Mouse (Mus musculus) monocyte, adult 2 months (primary cell): ENCODE data around the gene Rxrg.

Experiments used
- DNase-seq, 2 experiments: peaks; one replicate each; pipeline ENCODE4 v3.0.0; 2022; ENCODE audit warnings: low spot score in 2 of 2, low read depth in 1 of 2

Rxrg gene

DNA sequence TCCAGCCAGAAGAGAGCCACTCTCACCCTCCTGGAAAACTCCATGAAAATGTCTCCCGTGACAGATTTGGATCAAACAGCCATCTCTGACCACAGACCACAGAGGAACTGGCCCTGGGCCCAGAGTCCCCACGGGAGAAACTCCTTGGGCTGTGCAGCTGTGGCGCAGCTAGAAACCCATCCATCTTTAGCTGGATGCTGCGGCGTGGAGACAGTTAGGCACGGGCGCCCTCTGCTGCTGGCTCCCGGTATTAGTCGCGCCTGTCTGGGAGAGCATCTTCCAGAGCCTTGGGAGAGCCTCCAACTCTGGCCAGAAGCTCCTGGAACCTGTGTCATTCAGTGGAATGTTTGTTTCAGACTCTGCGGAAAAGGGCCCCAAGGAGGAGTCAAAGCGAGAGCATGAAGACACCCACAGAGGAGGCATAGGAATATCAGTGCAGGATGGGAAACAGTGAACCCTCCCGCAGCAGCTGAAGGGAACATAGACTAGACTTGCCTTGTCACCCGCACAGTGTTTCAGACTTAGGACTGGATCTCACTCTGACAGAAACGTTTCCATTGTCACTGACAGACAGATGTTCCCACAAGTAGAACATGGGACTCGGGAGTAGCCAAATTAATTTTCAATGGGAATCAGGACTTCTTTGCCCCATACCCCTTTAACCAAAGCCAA is 46.8 kb downstream of the Rxrg start:
- DNase-seq: no peak

DNA sequence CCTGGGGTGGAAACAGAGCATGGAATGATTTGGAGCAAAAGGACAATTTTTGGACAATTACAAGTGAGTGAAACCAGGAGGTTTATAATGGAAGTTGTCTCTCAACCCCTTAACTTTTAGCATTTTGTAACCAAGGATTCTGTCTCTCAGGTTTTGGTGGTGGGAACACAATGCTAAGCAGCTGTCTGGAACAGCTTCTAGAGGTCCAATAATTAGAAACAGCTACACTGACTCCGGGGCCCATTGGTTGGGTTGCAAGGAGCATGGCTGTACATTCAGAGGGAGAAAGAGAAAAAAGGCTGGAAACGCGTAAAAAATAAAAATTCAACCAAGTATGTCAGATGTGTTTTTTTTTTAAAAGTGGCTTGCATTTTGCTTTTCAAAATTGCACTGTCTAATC is 50.5 kb downstream of the Rxrg start:
- no peak for DNase-seq

DNA sequence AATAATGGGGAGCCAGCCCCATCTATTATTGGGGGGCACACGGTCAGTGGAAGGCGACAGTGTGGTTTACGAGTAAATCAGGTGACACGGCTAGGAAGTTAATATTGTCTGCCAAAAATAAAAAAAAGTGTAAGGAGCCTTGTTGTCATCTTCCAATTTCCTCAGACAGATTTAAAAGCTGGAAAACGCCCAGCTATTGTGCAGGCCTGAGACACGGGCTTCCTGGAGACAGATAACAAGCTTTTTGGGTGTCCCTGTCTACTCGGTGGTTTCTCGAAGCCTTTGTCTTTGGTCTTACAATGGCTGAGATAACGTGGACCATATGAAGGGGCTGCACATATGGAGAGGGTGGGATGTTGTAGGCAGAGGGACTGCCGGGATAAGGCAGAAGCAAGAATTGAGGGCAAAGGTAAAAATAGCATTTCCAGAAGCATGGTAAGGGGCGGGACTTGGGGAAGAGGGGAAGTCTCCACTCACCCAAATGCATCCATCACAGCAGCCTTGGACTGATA is 51.0 kb downstream of the Rxrg start:
- DNase-seq: no peak

DNA sequence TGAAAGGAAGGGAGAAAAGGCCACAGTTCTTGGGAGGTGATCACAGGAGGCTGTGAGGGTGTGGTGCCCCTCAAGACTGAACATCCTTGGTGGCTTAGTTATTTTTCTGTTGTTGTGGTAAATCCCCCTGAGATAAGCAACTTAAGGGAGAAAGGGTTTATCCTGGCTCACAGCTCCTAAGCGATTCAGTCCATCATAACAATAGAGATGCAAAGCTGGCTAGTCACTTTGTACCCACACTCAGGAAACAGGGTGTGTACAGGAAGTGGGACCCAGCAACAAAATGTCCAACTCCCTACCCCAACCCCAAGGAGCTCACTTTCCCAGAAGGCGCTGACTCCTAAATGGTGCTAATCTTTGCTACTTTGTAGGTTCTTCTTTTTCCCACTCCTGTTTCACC is 54.2 kb downstream of the Rxrg start:
- DNase-seq: no peak

DNA sequence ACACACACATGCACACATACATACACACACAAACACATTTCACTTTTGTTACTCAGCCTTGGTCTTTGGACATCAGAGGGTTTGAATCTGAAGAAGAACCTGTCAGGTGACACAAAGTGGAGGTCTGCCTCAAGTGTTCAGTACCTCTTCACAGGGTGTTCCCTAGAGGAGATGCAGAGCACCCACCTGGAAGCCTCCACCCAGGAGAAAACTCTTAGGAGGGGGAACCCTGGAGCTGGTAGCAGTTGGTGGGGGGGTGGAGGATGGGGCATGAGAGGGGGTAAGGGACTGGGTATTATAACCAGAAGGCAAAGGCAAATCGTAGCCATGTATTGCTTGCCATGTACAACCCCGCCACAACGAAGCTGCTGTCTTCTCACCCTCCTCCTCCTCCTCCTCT is 60.9 kb downstream of the Rxrg start:
- no peak for DNase-seq

DNA sequence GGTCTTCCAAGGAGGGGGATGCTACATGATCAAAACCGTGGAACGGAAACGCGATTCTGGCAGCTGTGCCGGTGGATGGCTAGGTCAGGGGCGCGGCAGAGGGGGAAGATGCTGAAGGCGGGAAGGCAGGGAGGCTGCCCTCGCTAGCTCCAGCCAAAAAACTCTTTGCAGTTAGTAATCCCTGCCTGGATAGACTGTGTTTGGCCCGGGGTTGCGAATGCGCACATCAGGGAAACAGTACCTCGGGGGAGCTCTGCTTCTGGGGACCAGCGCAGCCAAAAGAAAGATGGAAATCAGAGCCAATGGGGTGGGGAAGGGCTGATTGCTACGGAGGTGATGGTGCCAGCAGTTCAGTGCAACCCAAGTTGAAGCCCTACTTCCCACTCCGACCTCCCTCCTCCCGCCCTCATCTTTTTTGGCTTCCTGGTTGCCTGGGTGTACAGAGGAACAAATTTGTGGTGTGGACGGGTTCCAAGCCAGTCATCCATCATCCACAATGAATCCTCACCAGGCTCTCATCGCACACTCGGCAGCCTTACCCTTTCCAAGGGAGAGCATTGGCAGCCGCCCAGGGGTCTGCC is 62.4 kb downstream of the Rxrg start:
- no peak for DNase-seq

DNA sequence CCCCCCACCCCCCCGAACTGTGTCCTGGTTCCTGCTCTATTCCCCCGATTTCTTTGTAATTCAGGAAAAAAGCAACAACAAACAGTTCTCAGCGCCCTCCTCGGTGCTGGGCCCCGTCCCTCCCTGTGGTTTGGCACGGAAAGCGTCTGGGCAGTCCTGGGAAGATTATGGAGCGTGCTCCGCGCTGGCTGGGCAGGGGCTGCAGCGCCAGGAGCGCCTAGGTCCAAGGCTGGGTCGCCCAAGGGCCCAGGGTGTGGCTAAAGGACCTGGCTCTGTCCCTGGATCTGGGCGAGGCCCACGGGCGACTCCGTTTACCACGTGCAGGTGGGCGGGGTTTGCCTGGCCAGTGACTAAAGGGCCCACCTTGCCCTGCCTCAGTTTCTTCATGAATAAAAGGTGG is 62.9 kb downstream of the Rxrg start:
- DNase-seq: no peak

DNA sequence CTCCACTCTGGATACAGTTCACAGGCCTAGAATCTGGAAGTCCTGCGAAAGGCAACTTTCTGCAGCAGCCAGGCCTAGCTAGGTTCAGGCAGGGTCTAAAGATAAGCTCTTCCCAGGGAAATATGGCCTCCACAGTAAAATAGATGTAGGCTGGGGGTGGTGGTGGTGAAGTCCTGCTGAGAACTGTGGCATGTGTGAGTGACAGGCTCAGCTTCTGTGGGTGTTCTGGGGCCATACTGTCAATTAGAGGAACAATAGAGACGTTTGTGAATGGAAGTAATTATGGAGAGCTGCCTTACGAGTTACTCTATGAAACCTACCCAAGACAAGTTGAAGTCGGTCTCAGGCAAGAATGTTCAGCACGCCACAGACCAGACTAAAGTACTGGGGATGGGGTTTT is 65.0 kb downstream of the Rxrg start:
- DNase-seq: no peak

DNA sequence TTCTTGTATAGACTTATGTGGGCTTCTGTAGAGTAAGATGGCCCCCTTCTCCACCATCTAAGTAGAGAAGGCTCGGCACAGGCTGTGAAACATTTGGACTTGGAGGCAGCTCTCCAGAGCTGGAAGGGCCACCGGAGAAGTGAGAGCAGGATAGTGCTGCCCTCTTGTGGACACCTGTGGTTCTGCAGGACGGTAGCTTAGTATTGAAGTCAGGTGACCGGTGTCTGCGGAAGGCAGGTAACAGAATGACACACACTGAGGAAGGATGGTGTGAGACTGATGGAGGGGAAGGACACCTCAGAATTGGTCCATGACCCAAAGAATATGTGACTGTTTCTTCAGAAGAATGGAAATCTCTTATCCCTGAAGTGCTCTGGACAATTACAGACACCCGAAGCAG is 71.6 kb downstream of the Rxrg start:
- no peak for DNase-seq

DNA sequence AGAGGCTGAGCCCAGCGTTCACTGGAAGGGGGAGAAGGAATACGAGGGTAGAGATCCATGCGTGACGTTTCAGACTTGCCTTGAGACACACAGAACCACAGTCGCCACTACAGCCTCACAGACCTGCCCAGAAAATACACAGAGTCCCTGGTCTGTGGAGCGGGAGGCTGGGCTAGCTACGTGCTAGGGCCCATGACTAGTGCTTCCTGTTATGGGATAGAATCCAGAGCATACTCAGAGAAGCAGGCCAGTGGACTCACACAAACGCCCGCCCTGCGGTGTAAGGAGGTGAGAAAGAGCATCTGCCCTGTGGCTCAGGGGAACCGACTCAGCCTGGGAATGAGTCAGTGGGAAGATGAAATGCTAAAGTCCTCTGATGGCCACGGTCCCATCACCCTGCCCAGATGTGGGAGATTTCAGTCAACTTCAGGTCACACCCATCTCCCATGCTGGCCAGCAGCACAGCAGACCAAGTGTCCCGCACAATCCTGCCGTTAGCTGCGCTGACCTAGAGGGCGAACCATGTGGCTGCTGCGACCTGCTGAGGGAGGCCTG is 74.3 kb downstream of the Rxrg start:
- no peak for DNase-seq

DNA sequence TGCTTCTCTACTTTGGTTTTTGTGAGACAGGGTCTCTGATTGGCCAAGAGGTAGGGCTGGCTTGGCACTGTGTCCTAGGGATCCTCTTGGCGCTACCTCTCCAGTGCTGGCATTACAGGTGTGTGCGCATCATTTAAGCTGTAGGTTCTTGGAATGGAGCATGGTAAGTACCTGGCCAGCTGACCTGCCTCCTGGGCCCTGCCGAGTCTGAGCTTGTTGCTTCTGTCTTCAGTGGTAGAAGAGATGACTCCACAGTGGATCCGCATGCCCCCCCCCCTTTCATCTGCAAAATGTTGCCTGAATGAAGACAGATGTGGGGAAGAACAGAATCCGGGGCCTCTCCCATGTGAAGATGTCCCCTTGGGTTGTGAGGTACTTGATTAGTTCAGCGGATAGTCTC is 80.9 kb downstream of the Rxrg start:
- DNase-seq: no peak

DNA sequence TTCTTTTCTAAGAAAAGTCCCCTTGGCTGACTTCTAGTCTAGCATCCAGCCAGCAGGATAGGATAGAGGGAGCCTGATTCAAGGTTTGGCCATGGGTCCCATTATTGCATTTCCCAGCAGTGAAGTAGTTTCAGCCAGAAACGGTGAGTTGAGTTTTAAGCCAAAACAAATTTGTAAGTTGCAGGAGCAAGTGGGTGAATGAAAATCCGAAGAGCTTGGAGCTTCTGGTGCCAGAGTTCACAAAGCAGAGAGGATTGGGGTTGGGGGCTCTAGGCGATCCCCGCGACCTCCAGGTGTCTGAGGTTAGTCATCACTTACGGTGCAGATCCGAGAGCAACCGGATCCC is 89.8 kb downstream of the Rxrg start:
- DNase-seq: no peak

DNA sequence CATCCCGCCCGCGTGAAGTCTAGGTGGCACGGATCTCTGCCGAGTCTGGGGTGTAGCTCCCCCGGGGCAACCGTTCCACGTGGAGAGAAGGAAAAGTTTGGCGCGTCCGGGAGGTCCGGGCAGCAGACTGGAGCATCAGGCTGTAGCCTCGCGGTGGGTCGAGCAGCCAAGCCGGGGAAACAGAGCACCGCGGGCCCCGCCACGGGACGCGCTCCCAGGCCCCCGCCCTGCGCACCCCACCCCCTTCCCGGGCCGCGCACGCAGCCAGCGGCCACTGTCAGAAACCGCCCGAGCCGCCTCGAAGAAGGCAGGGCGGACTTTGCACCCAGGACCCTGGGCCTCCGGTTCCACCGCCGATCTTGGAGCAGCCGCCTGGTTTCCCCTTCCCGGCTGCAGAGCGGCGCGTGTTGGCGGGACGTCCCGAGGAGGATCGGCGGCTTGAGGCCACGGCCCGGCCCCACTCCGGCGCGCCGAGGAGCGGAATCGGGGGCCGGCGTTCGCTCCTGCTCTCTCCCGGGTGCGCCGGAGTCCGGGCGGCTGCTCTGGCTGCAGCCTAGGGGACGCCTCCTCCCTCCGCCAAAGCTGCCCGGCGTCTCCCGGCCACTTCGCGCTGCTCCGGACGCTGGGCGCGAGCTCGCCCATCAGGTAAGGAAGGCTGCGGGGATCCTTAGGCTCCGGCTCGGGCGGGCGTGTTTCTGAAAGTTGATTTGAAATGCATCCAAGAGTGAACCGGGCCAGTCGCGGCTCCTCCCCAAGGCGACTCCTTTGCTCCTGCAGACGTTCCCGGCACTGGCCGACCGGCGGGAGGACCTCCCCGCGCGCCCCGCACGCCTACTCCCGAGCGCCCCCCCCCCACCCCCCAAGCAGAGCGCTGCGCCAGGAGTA is 90.4 kb downstream of the Rxrg start:
- DNase-seq: no peak

DNA sequence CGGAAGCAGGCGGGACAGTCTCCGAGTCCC is 90.9 kb downstream of the Rxrg start, which contains the start of gene Lmx1a:
Gene Lmx1a, plus strand, starts transcription at position 6 of the 30 bp plus-strand sequence.
- no peak for DNase-seq
